Mouse (Mus musculus): ENCODE measurements around the gene Slc1a5. TPM values are rescaled to one million over a fixed set of nuclear protein-coding genes. Genes with fewer than 3 reads are reported as not detected.

The Slc1a5 gene
- polyA plus RNA-seq, 1 experiment from 2014 or later = 7.0 TPM

DNA sequence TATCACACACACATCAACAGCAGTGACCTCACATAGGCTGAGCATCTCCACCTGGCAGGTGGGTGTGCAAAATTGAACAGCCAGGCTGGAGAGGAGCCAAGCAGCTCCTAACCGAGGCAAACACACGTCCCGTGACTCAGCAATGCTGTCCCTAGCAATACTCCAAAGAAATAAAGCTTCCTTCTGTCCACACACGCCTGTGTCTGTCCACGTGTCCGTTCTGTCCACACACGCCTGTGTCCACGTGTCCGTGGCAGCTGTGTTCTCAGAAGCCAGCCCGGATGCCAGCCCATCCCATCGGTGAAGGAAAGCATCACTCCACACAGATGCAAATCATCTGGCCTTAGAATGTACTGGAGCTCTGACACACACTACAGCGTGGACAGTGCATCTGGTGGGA lies 29.1 kb upstream of the Slc1a5 start:
- Histone ChIP-seq H3K27me3 (replicated peaks; ENCODE audit: control insufficient read depth, insufficient read depth, low read length) (no peaks in the 10 kb centered on the region), H3K4me2 (ENCODE audit: low read length) (no peak overlapping the region), H3K36me3 (ENCODE audit: control insufficient read depth, insufficient read depth, low read length) (peaks cover 29% of the 10 kb centered on the region), H3K4me3 (ENCODE audit: low read depth, low read length) (no peak overlapping the region), H3K27ac (ENCODE audit: low read depth, low read length) (no peak overlapping the region), H3K9me3 (replicated peaks; ENCODE audit: control insufficient read depth, low read length) (no peaks in the 10 kb centered on the region), H3K4me1 (ENCODE audit: control insufficient read depth, insufficient read depth, low read length) (no peaks in the 10 kb centered on the region), H3K9ac (ENCODE audit: low read length) (no peak overlapping the region)
- WGBS = 88% methylated on average over 12 of the region's 12 CpGs
- ATAC-seq = no peak
- no peak for DNase-seq (ENCODE audit: low spot score)

GRCm38 (mm10) chr7:16755362-16756017 lies 25.6 kb upstream of the Slc1a5 start:
- no peak for DNase-seq (ENCODE audit: low spot score)
- no peak for ATAC-seq

DNA sequence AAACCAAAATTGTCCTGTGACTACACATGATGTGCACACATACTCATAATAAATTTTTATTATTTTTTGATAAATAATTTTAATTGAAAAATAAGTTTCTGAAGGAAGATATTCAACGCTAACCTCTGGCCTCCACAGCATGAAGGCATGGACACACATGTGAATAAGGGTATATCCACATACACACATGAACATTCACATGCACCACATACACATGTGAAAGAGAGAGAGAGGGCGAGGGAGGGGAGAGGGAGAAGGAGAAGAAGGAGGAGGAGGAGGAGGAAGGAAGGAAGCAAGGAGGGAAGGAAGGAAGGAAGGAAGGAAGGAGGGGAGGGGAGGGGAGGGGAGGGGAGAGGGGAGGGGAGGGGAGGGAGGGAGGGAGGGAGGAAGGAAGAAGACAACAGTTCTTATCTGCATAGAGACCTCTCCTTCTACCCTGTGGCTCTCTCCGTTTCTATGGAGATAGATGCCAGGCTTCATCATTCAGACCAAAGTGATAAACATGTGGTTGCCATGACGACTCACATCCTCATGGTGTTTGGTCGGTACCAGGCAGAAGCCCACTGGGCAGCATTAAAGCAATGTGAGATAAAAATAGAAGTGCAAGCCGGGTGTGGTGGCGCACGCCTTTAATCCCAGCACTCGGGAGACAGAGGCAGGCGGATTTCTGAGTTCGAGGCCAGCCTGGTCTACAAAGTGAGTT lies 22.1 kb upstream of the Slc1a5 start:
- no peaks in the 10 kb centered on the region for H3K36me3 ChIP-seq (ENCODE audit: control insufficient read depth, insufficient read depth, low read length)
- no peak overlapping the region for H3K27ac ChIP-seq (ENCODE audit: low read depth, low read length)
- DNase-seq (ENCODE audit: low spot score) (peak; percentile 75), ATAC-seq (peak; percentile 85)
- H3K4me3 ChIP-seq (ENCODE audit: low read depth, low read length) = no peak overlapping the region
- H3K9ac ChIP-seq (ENCODE audit: low read length) = no peak overlapping the region
- 70% methylated on average over 10 of the region's 11 CpGs for WGBS
- no peaks in the 10 kb centered on the region for H3K4me1 ChIP-seq (ENCODE audit: control insufficient read depth, insufficient read depth, low read length)
- no peaks in the 10 kb centered on the region for H3K9me3 ChIP-seq (replicated peaks; ENCODE audit: control insufficient read depth, low read length)
- H3K4me2 ChIP-seq (ENCODE audit: low read length) = no peak overlapping the region
- H3K27me3 ChIP-seq (replicated peaks; ENCODE audit: control insufficient read depth, insufficient read depth, low read length) = no peaks in the 10 kb centered on the region

More at GRCm38 (mm10) chr7:16755362-16756017, 25.6 kb upstream of the Slc1a5 start:
- no peak overlapping the region for H3K27ac ChIP-seq (ENCODE audit: low read depth, low read length)
- H3K4me3 ChIP-seq (ENCODE audit: low read depth, low read length) = no peak overlapping the region
- H3K9ac ChIP-seq (ENCODE audit: low read length) = no peak overlapping the region
- H3K9me3 ChIP-seq (replicated peaks; ENCODE audit: control insufficient read depth, low read length) = no peaks in the 10 kb centered on the region
- no peaks in the 10 kb centered on the region for H3K36me3 ChIP-seq (ENCODE audit: control insufficient read depth, insufficient read depth, low read length)
- no peaks in the 10 kb centered on the region for H3K27me3 ChIP-seq (replicated peaks; ENCODE audit: control insufficient read depth, insufficient read depth, low read length)
- WGBS = 82% methylated on average over 17 of the region's 17 CpGs
- no peaks in the 10 kb centered on the region for H3K4me1 ChIP-seq (ENCODE audit: control insufficient read depth, insufficient read depth, low read length)
- no peak overlapping the region for H3K4me2 ChIP-seq (ENCODE audit: low read length)

DNA sequence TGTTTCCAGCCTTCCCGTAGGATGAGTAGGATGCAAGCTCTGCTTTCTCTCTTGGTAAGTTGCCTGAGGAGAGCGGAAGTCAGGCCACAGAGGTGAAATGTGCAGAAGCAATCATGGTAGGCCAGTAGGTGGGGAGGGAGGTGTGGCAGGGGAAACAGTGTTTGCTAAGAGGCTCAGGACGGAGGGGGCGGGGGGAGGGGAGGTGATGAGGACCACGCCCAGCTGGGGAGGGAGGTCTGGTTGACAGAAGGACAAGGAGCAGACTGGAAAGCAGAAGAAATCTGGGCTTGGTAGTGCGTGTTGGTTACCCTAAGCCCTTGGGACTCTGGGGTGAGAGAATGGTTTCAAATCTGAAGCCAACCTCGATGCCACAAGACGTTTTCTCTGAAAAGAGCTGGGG lies 20.8 kb upstream of the Slc1a5 start:
- Histone ChIP-seq H3K4me3 (ENCODE audit: low read depth, low read length) (no peak overlapping the region), H3K9ac (ENCODE audit: low read length) (no peak overlapping the region), H3K27me3 (replicated peaks; ENCODE audit: control insufficient read depth, insufficient read depth, low read length) (no peaks in the 10 kb centered on the region), H3K36me3 (ENCODE audit: control insufficient read depth, insufficient read depth, low read length) (no peaks in the 10 kb centered on the region), H3K9me3 (replicated peaks; ENCODE audit: control insufficient read depth, low read length) (no peaks in the 10 kb centered on the region), H3K27ac (ENCODE audit: low read depth, low read length) (no peak overlapping the region), H3K4me1 (ENCODE audit: control insufficient read depth, insufficient read depth, low read length) (no peaks in the 10 kb centered on the region), H3K4me2 (ENCODE audit: low read length) (no peak overlapping the region)
- DNase-seq (ENCODE audit: low spot score) (no peak), ATAC-seq (no peak)
- 29% methylated on average over 8 of the region's 8 CpGs for WGBS

- no peak for ATAC-seq
- WGBS = 53% methylated on average over 10 of the region's 10 CpGs
These were observed 20.1 kb upstream of the Slc1a5 start for GRCm38 (mm10) chr7:16761005-16761481.

DNA sequence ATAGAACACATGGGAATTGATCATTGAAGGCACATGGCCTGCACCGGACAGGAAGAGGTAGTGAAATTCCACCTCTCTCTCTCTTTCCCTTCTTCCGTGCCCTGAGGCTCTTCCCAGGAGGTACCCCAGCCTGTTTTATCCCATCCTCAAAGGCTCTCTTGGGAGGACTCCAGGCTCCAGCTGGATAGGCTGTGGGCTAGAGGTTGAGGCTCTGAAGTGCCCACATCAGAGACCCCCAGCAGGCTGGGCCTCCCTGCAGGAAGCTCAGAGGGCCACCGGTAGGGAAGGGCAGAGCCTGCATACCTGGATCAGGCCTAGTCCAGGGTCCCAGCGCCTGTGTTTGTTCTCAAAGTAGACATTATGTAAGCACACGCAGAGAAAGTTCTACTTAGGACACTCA lies 19.5 kb upstream of the Slc1a5 start:
- H3K4me1 ChIP-seq (ENCODE audit: control insufficient read depth, insufficient read depth, low read length) = no peaks in the 10 kb centered on the region
- DNase-seq (ENCODE audit: low spot score) = no peak
- H3K27ac ChIP-seq (ENCODE audit: low read depth, low read length) = no peak overlapping the region
- no peaks in the 10 kb centered on the region for H3K36me3 ChIP-seq (ENCODE audit: control insufficient read depth, insufficient read depth, low read length)
- 57% methylated on average over 5 of the region's 5 CpGs for WGBS
- no peaks in the 10 kb centered on the region for H3K9me3 ChIP-seq (replicated peaks; ENCODE audit: control insufficient read depth, low read length)
- no peak overlapping the region for H3K4me3 ChIP-seq (ENCODE audit: low read depth, low read length)
- H3K4me2 ChIP-seq (ENCODE audit: low read length) = no peak overlapping the region
- no peak overlapping the region for H3K9ac ChIP-seq (ENCODE audit: low read length)
- H3K27me3 ChIP-seq (replicated peaks; ENCODE audit: control insufficient read depth, insufficient read depth, low read length) = no peaks in the 10 kb centered on the region
- no peak for ATAC-seq

More at GRCm38 (mm10) chr7:16761005-16761481, 20.1 kb upstream of the Slc1a5 start:
- DNase-seq (ENCODE audit: low spot score) = no peak
- Histone ChIP-seq H3K4me3 (ENCODE audit: low read depth, low read length) (no peak overlapping the region), H3K9ac (ENCODE audit: low read length) (no peak overlapping the region), H3K9me3 (replicated peaks; ENCODE audit: control insufficient read depth, low read length) (no peaks in the 10 kb centered on the region), H3K4me1 (ENCODE audit: control insufficient read depth, insufficient read depth, low read length) (no peaks in the 10 kb centered on the region), H3K27ac (ENCODE audit: low read depth, low read length) (no peak overlapping the region), H3K27me3 (replicated peaks; ENCODE audit: control insufficient read depth, insufficient read depth, low read length) (no peaks in the 10 kb centered on the region), H3K36me3 (ENCODE audit: control insufficient read depth, insufficient read depth, low read length) (no peaks in the 10 kb centered on the region), H3K4me2 (ENCODE audit: low read length) (no peak overlapping the region)

GRCm38 (mm10) chr7:16763463-16764218 lies 17.5 kb upstream of the Slc1a5 start:
- WGBS = 88% methylated on average over 7 of the region's 7 CpGs
- Histone ChIP-seq H3K36me3 (ENCODE audit: control insufficient read depth, insufficient read depth, low read length) (no peaks in the 10 kb centered on the region), H3K27me3 (replicated peaks; ENCODE audit: control insufficient read depth, insufficient read depth, low read length) (no peaks in the 10 kb centered on the region), H3K4me3 (ENCODE audit: low read depth, low read length) (no peak overlapping the region), H3K9me3 (replicated peaks; ENCODE audit: control insufficient read depth, low read length) (no peaks in the 10 kb centered on the region), H3K4me2 (ENCODE audit: low read length) (no peak overlapping the region), H3K4me1 (ENCODE audit: control insufficient read depth, insufficient read depth, low read length) (no peaks in the 10 kb centered on the region), H3K9ac (ENCODE audit: low read length) (no peak overlapping the region), H3K27ac (ENCODE audit: low read depth, low read length) (no peak overlapping the region)
- ATAC-seq (no peak), DNase-seq (ENCODE audit: low spot score) (no peak)

- Histone ChIP-seq H3K9ac (ENCODE audit: low read length) (no peak overlapping the region), H3K27ac (ENCODE audit: low read depth, low read length) (no peak overlapping the region), H3K4me2 (ENCODE audit: low read length) (no peak overlapping the region), H3K4me1 (ENCODE audit: control insufficient read depth, insufficient read depth, low read length) (no peaks in the 10 kb centered on the region), H3K27me3 (replicated peaks; ENCODE audit: control insufficient read depth, insufficient read depth, low read length) (no peaks in the 10 kb centered on the region), H3K9me3 (replicated peaks; ENCODE audit: control insufficient read depth, low read length) (no peaks in the 10 kb centered on the region), H3K4me3 (ENCODE audit: low read depth, low read length) (no peak overlapping the region), H3K36me3 (ENCODE audit: control insufficient read depth, insufficient read depth, low read length) (no peaks in the 10 kb centered on the region)
- no peak for DNase-seq (ENCODE audit: low spot score)
- ATAC-seq = no peak
- 15% methylated on average over 2 of the region's 2 CpGs for WGBS
These were observed 14.7 kb upstream of the Slc1a5 start for GRCm38 (mm10) chr7:16766443-16766842.

Measured in forebrain, embryonic 14.5 days (tissue).